Mouse (Mus musculus) intestine, postnatal 0 days (tissue): ENCODE results near the gene Gnptab. TPM values are rescaled to one million over a fixed set of nuclear protein-coding genes. Genes with fewer than 3 reads are reported as not detected.
"Not testable (repeated sequence)": the region's sequence is repeated elsewhere in the genome, so short reads cannot be mapped to it uniquely, and the experiment has no call there.

Experiments used
- ATAC-seq: fragments of 200-750 bp; cut with Nextera tagmentation; 2 replicates; pipeline ENCODE4 v1.8.0; 2017; ENCODE audit warnings: mild to moderate bottlenecking, moderate TSS enrichment, moderate library complexity
- H3K27ac ChIP-seq: fragments of 300-500 bp; sonication (generic); 2 replicates; pipeline ENCODE4 v1.5.1; 2014; ENCODE audit warnings: mild to moderate bottlenecking, low read depth, low read length, moderate library complexity
- H3K27me3 ChIP-seq: fragments of 300-500 bp; sonication (generic); replicated peaks from 2 replicates; pipeline ENCODE4 v1.6.1; 2014; ENCODE audit warnings: low read length, mixed read lengths; ENCODE audit not compliant: control insufficient read depth, insufficient read depth
- H3K36me3 ChIP-seq: fragments of 300-500 bp; sonication (generic); 2 replicates; pipeline ENCODE4 v1.6.1; 2014; ENCODE audit warnings: mild to moderate bottlenecking, moderate library complexity; ENCODE audit not compliant: control insufficient read depth, insufficient read depth
- H3K4me1 ChIP-seq: fragments of 300-500 bp; sonication (generic); replicated peaks from 2 replicates; pipeline ENCODE4 v1.6.1; 2014; ENCODE audit warnings: antibody characterized with exemption, low read length, mixed read lengths; ENCODE audit not compliant: control insufficient read depth, insufficient read depth
- H3K4me2 ChIP-seq: fragments of 300-500 bp; sonication (generic); replicated peaks from 2 replicates; pipeline ENCODE4 v1.6.1; 2014; ENCODE audit warnings: low read depth, mild to moderate bottlenecking, moderate library complexity
- H3K4me3 ChIP-seq: fragments of 300-500 bp; sonication (generic); 2 replicates; pipeline ENCODE4 v1.5.1; 2014; ENCODE audit warnings: low read depth, low read length
- H3K9ac ChIP-seq: fragments of 300-500 bp; sonication (generic); 2 replicates; pipeline ENCODE4 v1.6.1; 2014; ENCODE audit warnings: mild to moderate bottlenecking, low read depth, low read length
- H3K9me3 ChIP-seq: fragments of 300-500 bp; sonication (generic); 2 replicates; pipeline ENCODE4 v1.6.1; 2016; ENCODE audit warnings: mixed run types; ENCODE audit not compliant: control insufficient read depth
- CTCF ChIP-seq: sonication (generic); IDR thresholded peaks from 2 replicates; pipeline ENCODE4 v1.5.1; 2016; ENCODE audit warnings: low read depth, mild to moderate bottlenecking, control low read depth, antibody characterized with exemption, moderate library complexity
- WGBS: fragments of 180-500 bp; shearing (Covaris S2); extraction: QIAGEN DNeasy Blood & Tissue Kit; methylation state at CpG from one replicate; pipeline ENCODE4 v1.1.7; 2014; 5-methylcytosine and 5-hydroxymethylcytosine counted together
- polyA plus RNA-seq: library from polyadenylated mRNA; unstranded; fragments of >200 nt; fragmentation: Nextera tagmentation; extraction: Ambion mirVana; gene quantifications from 2 replicates; pipeline ENCODE4 v1.2.1, GENCODE M21; 2015

Gnptab gene
- polyA plus RNA-seq, 1 experiment from 2014 or later, result 6.2 TPM

- Histone ChIP-seq H3K4me3 (no peak overlapping the region), H3K27ac (no peak overlapping the region), H3K36me3 (no peaks in the 10 kb centered on the region), H3K9ac (no peak overlapping the region), H3K27me3 (no peaks in the 10 kb centered on the region), H3K4me2 (no peak overlapping the region), H3K4me1 (no peaks in the 10 kb centered on the region), H3K9me3 (no peaks in the 10 kb centered on the region)
- WGBS, result 68% methylated on average over 2 of the region's 2 CpGs
- ATAC-seq, result no peak
- no peak for TF ChIP-seq CTCF
Observed at GRCm38 (mm10) chr10:88451221-88451620, 72.3 kb downstream of the Gnptab start.

DNA sequence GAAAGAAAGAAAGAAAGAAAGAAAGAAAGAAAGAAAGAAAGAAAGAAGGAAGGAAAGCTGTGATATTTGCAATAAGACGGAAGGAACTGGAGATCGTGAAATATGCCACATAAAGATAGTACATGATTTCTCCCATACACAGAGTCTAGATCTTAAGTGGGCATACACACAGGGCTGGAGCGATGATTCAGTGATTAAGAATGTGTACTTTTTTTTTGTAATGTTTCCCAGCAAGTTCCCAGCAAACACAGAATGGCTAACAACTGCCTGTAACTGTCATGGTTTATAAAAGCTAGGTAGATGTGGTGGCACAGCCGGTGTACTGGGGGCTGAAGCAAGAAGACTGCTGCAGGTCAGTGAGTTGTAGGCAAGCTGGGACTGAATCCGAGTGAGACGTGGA is 73.1 kb downstream of the Gnptab start:
- WGBS, result 79% methylated on average over 6 of the region's 6 CpGs

DNA sequence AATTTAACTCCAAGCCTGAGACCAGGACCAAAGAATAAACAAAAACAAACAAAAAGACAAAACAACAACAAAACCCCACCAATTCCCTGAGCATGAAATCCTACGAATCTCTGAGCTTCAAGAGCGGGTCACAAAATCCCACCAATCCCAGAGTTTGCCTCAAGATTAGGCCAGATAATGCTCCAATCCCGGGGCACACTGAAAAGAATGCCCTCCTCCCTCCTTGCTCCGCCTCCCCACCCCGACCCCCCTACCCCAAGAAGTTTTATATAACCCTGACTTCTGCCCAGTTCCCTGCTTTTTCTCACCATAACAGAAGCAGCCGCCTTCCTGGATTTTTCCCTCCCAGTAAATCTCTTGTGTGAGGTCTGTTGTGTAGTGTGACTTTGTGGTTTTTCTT is 78.9 kb downstream of the Gnptab start:
- H3K9ac ChIP-seq, result no peak overlapping the region
- no peaks in the 10 kb centered on the region for H3K9me3 ChIP-seq
- no peaks in the 10 kb centered on the region for H3K36me3 ChIP-seq
- no peak overlapping the region for H3K4me2 ChIP-seq
- WGBS, result 42% methylated on average over 6 of the region's 6 CpGs
- H3K4me3 ChIP-seq, result no peak overlapping the region
- H3K4me1 ChIP-seq, result no peaks in the 10 kb centered on the region
- TF ChIP-seq CTCF, result no peak
- no peaks in the 10 kb centered on the region for H3K27me3 ChIP-seq
- no peak for ATAC-seq
- H3K27ac ChIP-seq, result no peak overlapping the region

More for the DNA sequence above, 73.1 kb downstream of the Gnptab start:
- no peak overlapping the region for H3K4me3 ChIP-seq
- no peaks in the 10 kb centered on the region for H3K4me1 ChIP-seq
- H3K27me3 ChIP-seq, result no peaks in the 10 kb centered on the region
- no peak overlapping the region for H3K4me2 ChIP-seq
- H3K27ac ChIP-seq, result no peak overlapping the region
- no peak overlapping the region for H3K9ac ChIP-seq
- TF ChIP-seq CTCF, result no peak
- no peaks in the 10 kb centered on the region for H3K9me3 ChIP-seq
- ATAC-seq, result no peak
- no peaks in the 10 kb centered on the region for H3K36me3 ChIP-seq

DNA sequence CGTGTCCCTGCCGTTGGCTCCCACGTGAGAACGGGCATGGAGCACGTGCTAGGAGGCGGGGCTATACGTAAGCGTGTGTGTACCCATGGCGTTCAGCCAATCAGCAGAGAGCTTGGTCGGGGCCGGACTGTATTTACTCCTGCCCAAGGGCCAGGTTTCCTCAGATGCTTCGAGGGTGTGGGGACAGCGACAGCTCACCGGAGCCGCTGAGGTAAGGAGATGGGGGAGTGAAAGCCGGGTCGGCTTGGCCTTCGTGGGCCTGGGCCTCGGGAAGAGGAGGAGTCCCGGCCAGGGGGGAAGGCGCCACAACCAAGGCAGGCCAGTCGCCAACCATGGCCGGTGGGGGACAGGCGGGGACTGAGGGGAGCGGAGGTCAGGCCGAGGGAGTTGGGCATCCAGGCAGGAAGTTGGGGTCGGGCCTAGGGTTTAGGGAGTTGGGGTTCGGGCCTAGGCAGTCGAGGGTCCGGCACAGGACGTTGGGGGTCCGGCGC is 80.6 kb downstream of the Gnptab start, which contains the start of gene Sycp3:
Gene Sycp3, plus strand, starts transcription at position 68 of the 491 bp plus-strand sequence.
- H3K9me3 ChIP-seq, result no peaks in the 10 kb centered on the region
- H3K36me3 ChIP-seq, result no peaks in the 10 kb centered on the region
- no peak within 1 kb of the TSS for H3K4me3 ChIP-seq
- no peak for TF ChIP-seq CTCF
- peak; percentile 57; the same call in 1 of the 2 replicates for ATAC-seq
- H3K27ac ChIP-seq, result no peak within 1 kb of the TSS
- H3K4me1 ChIP-seq, result no peaks in the 10 kb centered on the region
- no peak within 1 kb of the TSS for H3K9ac ChIP-seq
- H3K4me2 ChIP-seq, result 0 out of 2 replicates have a peak within 1 kb of the TSS, but pooled peaks have one; percentile 13
- WGBS, result 77% methylated on average over 33 of the region's 33 CpGs
- no peaks in the 10 kb centered on the region for H3K27me3 ChIP-seq

GRCm38 (mm10) chr10:88460122-88460820 is 81.3 kb downstream of the Gnptab start:
- Histone ChIP-seq H3K27me3 (no peaks in the 10 kb centered on the region), H3K9me3 (no peaks in the 10 kb centered on the region), H3K9ac (no peak overlapping the region), H3K4me3 (no peak overlapping the region), H3K27ac (no peak overlapping the region), H3K4me2 (no peak overlapping the region), H3K4me1 (no peaks in the 10 kb centered on the region), H3K36me3 (no peaks in the 10 kb centered on the region)
- no peak for TF ChIP-seq CTCF
- ATAC-seq, result 0 out of 2 replicates have a peak, but pooled peaks have one; percentile 33
- WGBS, result 74% methylated on average over 18 of the region's 18 CpGs

- not testable (repeated sequence) for H3K4me2 ChIP-seq, H3K4me1 ChIP-seq, H3K9me3 ChIP-seq, H3K27me3 ChIP-seq, H3K4me3 ChIP-seq, H3K27ac ChIP-seq, H3K9ac ChIP-seq
- H3K36me3 ChIP-seq, result peaks cover 21% of the 10 kb centered on the region
- ATAC-seq, result peak; percentile 49; the same call in 1 of the 2 replicates
- 77% methylated on average over 10 of the region's 10 CpGs for WGBS
Observed at GRCm38 (mm10) chr10:88482866-88483265, 103.9 kb downstream of the Gnptab start.
